Mouse (Mus musculus): ENCODE results near the gene Rpa2. TPM values are rescaled to one million over a fixed set of nuclear protein-coding genes. Genes with fewer than 3 reads are reported as not detected.
"Not testable (repeated sequence)": the region's sequence is repeated elsewhere in the genome, so short reads cannot be mapped to it uniquely, and the experiment has no call there.

The Rpa2 gene
- polyA plus RNA-seq, 1 experiment from 2014 or later, result 26.6 TPM

DNA sequence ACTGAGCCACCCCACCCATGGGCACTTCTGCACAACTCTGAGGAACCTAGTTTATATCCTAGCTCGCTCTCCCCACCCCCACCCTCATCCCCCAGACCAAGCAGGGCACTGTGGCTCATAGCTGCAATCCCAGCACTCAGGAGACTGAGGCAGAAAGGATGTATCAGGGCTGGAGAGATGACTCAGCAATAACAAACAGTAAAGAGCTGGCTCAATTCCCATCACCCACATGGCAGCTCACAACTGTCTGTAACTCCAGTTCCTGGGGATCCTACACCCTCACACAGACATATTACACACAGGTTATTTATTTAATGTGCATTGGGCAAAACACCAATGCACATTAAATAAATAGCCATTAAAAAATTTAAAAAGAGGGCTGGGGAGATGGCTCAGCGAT lies 32.7 kb upstream of the Rpa2 start:
- no peak overlapping the region for H3K27ac ChIP-seq (ENCODE audit: low read depth, low read length)
- no peaks in the 10 kb centered on the region for H3K27me3 ChIP-seq (replicated peaks; ENCODE audit: control insufficient read depth, insufficient read depth, low read length)
- no peak for ATAC-seq
- no peak overlapping the region for H3K4me3 ChIP-seq (ENCODE audit: low read depth, low read length)
- no peak for TF ChIP-seq CTCF (IDR thresholded peaks at IDR 0.05; ENCODE audit: low read depth)
- H3K9me3 ChIP-seq (ENCODE audit: control insufficient read depth), result no peaks in the 10 kb centered on the region
- H3K4me1 ChIP-seq (replicated peaks; ENCODE audit: control insufficient read depth, insufficient read depth, low read length), result no peaks in the 10 kb centered on the region
- H3K4me2 ChIP-seq (replicated peaks; ENCODE audit: low read depth), result no peak overlapping the region
- H3K9ac ChIP-seq (ENCODE audit: low read depth, low read length), result no peak overlapping the region
- H3K36me3 ChIP-seq (ENCODE audit: control insufficient read depth, insufficient read depth), result no peaks in the 10 kb centered on the region
- WGBS, result 77% methylated on average over 2 of the region's 2 CpGs

DNA sequence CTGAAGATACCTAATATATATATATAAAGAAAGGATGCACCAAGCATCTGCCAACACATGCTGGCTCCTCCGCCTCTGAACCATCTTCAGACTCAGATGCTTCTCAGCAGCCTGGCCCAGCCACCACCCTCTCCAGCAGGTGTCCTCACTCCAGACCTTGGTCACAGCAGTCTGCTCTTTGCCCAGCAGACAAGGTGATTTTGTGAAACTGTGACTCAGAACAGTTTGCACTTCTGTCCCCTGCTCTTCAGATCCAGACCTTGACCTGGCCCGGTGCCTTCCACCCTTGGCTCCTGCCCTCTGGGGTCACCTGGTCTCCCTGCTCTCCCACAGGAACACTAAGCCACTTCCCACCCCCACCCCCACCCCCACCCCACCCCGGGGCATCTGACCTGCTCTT lies 32.2 kb upstream of the Rpa2 start:
- Histone ChIP-seq H3K4me3 (ENCODE audit: low read depth, low read length) (no peak overlapping the region), H3K9ac (ENCODE audit: low read depth, low read length) (no peak overlapping the region), H3K36me3 (ENCODE audit: control insufficient read depth, insufficient read depth) (no peaks in the 10 kb centered on the region), H3K27ac (ENCODE audit: low read depth, low read length) (no peak overlapping the region), H3K4me1 (replicated peaks; ENCODE audit: control insufficient read depth, insufficient read depth, low read length) (no peaks in the 10 kb centered on the region), H3K27me3 (replicated peaks; ENCODE audit: control insufficient read depth, insufficient read depth, low read length) (no peaks in the 10 kb centered on the region), H3K4me2 (replicated peaks; ENCODE audit: low read depth) (no peak overlapping the region), H3K9me3 (ENCODE audit: control insufficient read depth) (no peaks in the 10 kb centered on the region)
- ATAC-seq, result peak; percentile 30; the same call in 1 of the 2 replicates
- WGBS, result 50% methylated on average over 3 of the region's 3 CpGs
- TF ChIP-seq CTCF (IDR thresholded peaks at IDR 0.05; ENCODE audit: low read depth), result peak; percentile 59

DNA sequence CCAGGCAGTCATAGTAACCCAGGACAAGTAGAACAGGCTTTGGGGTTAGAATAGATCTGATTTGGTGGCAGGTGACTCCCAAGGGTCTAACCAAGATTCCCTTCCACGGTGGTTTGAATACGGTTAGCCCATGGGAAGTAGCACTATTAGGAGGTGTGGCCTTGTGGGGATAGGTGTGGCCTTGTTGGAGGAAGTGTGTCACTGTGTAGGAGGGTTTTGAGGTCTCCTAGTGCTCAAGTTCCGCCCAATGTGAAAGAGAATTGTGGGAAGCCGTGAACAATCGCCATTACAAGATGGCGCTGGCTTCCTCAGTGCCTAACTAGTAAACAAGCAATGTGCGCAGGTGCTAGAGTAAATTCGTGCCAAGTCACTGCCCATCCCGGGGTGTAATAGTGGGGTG lies 31.0 kb upstream of the Rpa2 start:
- not testable (repeated sequence) for H3K27me3 ChIP-seq (replicated peaks; ENCODE audit: control insufficient read depth, insufficient read depth, low read length); H3K4me3 ChIP-seq (ENCODE audit: low read depth, low read length); ATAC-seq; H3K36me3 ChIP-seq (ENCODE audit: control insufficient read depth, insufficient read depth); H3K4me2 ChIP-seq (replicated peaks; ENCODE audit: low read depth); H3K27ac ChIP-seq (ENCODE audit: low read depth, low read length); H3K9ac ChIP-seq (ENCODE audit: low read depth, low read length); H3K9me3 ChIP-seq (ENCODE audit: control insufficient read depth); H3K4me1 ChIP-seq (replicated peaks; ENCODE audit: control insufficient read depth, insufficient read depth, low read length)
- 92% methylated on average over 9 of the region's 9 CpGs for WGBS

DNA sequence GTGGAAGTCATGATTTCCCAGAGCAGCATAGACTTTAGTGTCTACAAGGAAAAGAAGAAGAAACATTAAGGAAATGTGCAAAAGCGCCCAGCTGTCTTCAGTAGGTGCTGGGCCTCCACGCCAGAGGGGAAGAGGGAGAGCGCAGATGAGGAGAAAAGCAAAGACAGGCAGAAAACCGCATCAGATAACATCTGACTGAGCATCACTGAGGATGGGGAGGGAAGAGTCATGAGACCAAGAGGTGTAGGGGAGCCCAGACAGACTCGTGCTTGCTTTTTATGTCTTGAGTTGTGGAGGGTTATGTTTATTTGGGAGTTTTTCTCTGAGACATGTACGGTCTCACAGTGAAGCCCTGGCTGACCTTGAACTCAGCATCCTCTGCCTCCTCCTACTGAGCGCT lies 26.6 kb upstream of the Rpa2 start:
- no peak overlapping the region for H3K4me3 ChIP-seq (ENCODE audit: low read depth, low read length)
- TF ChIP-seq CTCF (IDR thresholded peaks at IDR 0.05; ENCODE audit: low read depth), result no peak
- no peaks in the 10 kb centered on the region for H3K36me3 ChIP-seq (ENCODE audit: control insufficient read depth, insufficient read depth)
- H3K4me2 ChIP-seq (replicated peaks; ENCODE audit: low read depth), result no peak overlapping the region
- no peak overlapping the region for H3K27ac ChIP-seq (ENCODE audit: low read depth, low read length)
- H3K9ac ChIP-seq (ENCODE audit: low read depth, low read length), result no peak overlapping the region
- H3K4me1 ChIP-seq (replicated peaks; ENCODE audit: control insufficient read depth, insufficient read depth, low read length), result no peaks in the 10 kb centered on the region
- H3K9me3 ChIP-seq (ENCODE audit: control insufficient read depth), result no peaks in the 10 kb centered on the region
- no peaks in the 10 kb centered on the region for H3K27me3 ChIP-seq (replicated peaks; ENCODE audit: control insufficient read depth, insufficient read depth, low read length)
- no peak for ATAC-seq
- 91% methylated on average over 7 of the region's 7 CpGs for WGBS

DNA sequence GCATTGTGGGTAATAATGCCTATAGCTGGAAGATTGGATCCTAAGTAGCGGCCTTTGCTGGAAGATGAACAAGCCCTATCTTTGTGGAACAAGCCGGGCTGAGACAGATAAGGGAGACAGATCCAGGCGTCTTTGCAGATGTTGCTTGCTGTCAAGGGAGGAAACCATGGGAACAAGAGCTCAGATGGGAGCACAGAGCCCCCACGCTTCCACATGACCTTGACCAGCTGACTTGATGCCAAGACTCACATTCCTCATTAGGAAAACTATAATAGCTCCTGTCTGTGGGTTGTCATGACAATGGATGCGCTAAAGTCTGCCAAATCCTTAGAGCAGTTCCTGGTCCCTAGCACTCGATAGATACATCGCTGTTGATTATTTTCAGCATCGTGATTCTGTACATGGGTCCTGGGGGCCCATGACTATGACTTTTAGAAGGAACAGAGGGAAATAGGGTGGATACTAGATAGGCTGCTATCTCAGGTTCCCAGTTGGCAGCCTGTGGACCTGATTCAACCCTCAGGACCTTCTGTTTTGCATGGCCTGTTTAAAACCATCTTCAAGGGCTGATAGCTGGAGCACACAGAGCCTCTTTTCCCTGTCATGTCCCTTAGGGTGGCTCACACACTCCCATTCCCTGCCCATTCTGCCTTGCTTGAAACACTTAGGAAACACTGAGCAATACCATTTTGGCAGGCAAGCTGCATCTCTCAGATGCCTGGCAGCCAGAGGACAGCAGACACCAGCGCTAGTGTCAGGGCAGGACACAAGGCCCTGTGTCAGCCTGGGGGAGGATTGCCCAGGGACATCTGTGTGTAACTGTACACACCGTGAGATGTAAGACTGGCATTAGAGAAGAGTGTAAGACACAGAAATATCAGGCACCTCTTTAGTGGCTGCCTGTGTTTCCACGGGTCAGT lies 23.9 kb upstream of the Rpa2 start:
- no peak for ATAC-seq

DNA sequence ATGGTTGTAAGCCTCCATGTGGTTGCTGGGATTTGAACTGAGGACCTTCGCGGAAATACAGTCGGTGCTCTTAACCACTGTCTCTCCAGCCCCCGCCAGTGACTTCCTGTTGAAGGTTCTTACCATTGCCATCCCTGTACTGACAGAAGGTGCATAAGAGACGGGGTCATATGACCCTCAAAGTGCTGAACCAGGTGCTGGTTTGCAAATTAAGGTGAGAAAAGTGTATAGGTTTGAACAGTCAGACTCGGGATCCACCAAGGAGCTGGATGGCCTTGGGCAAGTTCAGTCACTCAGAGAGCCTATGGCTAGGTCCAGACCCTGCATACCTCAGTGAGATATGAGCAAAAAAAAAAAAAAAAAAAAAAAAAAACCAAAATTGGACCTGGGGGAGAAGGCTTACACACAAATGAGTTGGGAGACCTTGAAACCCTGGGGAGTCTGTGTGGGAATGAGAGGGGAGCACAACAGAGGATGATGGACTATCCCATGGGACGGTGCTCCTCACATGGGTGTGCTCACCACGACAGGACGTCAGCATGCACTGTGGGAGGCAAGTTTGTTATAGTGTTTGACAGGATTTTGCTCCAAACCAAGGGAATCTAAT lies 21.1 kb upstream of the Rpa2 start:
- Histone ChIP-seq H3K9me3 (ENCODE audit: control insufficient read depth) (no peaks in the 10 kb centered on the region), H3K4me1 (replicated peaks; ENCODE audit: control insufficient read depth, insufficient read depth, low read length) (0 out of 2 replicates have a peak, but pooled peaks cover 5% of the 10 kb centered on the region), H3K4me2 (replicated peaks; ENCODE audit: low read depth) (peak overlapping the region; percentile 45; the same call in 1 of the 2 replicates), H3K9ac (ENCODE audit: low read depth, low read length) (no peak overlapping the region), H3K27ac (ENCODE audit: low read depth, low read length) (peak overlapping the region; percentile 84), H3K36me3 (ENCODE audit: control insufficient read depth, insufficient read depth) (no peaks in the 10 kb centered on the region), H3K4me3 (ENCODE audit: low read depth, low read length) (no peak overlapping the region), H3K27me3 (replicated peaks; ENCODE audit: control insufficient read depth, insufficient read depth, low read length) (no peaks in the 10 kb centered on the region)
- no peak for TF ChIP-seq CTCF (IDR thresholded peaks at IDR 0.05; ENCODE audit: low read depth)
- ATAC-seq, result peak; percentile 3; the same call in 1 of the 2 replicates
- WGBS, result 85% methylated on average over 9 of the region's 9 CpGs

More for the DNA sequence above, 23.9 kb upstream of the Rpa2 start:
- Histone ChIP-seq H3K4me2 (replicated peaks; ENCODE audit: low read depth) (no peak overlapping the region), H3K9ac (ENCODE audit: low read depth, low read length) (no peak overlapping the region), H3K9me3 (ENCODE audit: control insufficient read depth) (no peaks in the 10 kb centered on the region), H3K27ac (ENCODE audit: low read depth, low read length) (no peak overlapping the region), H3K4me3 (ENCODE audit: low read depth, low read length) (no peak overlapping the region), H3K27me3 (replicated peaks; ENCODE audit: control insufficient read depth, insufficient read depth, low read length) (no peaks in the 10 kb centered on the region), H3K36me3 (ENCODE audit: control insufficient read depth, insufficient read depth) (no peaks in the 10 kb centered on the region), H3K4me1 (replicated peaks; ENCODE audit: control insufficient read depth, insufficient read depth, low read length) (0 out of 2 replicates have a peak, but pooled peaks cover 5% of the 10 kb centered on the region)
- 79% methylated on average over 11 of the region's 11 CpGs for WGBS
- no peak for TF ChIP-seq CTCF (IDR thresholded peaks at IDR 0.05; ENCODE audit: low read depth)

All from intestine, postnatal 0 days (tissue).